Mouse (Mus musculus): Measurements from ENCODE around the gene Phf14. TPM values are rescaled to one million over a fixed set of nuclear protein-coding genes. Genes with fewer than 3 reads are reported as not detected.
"Not testable (repeated sequence)": the region's sequence is repeated elsewhere in the genome, so short reads cannot be mapped to it uniquely, and the experiment has no call there.

Phf14 gene
- 10 to 100 TPM; 20.7 to 21.3 TPM for total RNA-seq (2021)
- long read RNA-seq, experiment 1, partial matches to known transcripts = 3 of 11 reads
- long read RNA-seq, experiment 1, other reads (novel, unspliced or antisense) = 8 of 11 reads
- long read RNA-seq, experiment 2, full-length matches to known transcripts = 2 of 20 reads
- long read RNA-seq, experiment 2, partial matches to known transcripts = 10 of 20 reads
- long read RNA-seq, experiment 2, other reads (novel, unspliced or antisense) = 8 of 20 reads

DNA sequence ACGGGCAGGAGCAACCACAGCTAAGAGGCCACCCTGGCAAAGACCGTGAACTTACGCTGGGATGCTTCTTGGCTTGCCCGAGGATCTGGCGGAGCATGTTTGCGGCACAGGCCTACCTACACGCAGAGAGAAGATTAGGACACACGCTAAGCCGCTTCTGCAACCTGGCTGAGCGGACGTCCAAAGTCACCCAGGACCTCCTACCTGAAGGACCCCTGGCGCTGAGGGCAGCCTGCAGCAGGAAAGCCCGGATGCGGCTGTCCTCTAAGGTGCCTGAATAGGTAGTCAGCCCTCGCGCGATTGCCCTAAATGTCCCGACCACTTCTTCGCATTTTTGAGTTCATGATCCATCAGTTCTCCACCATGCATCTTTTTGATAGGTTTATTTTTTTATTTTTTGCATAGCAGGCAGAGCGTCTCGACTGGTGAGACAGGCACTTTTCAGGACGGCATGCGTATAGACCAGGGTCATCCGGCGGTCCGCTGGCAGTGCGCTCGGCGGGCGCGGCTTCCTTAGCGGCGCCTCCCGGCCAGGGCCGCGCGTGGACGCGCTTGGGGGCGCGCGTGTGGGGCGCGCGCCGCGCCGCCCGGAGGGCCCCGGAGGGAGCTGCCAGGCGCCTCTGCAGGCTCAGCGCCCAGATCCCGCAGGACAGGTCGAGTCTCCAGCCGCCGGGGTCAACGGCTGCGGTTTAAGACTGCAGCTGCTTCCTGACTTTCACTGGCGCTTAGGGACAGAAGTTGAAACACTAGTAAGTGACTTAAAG, at the start of gene Phf14, which contains the start of gene Ndufa4:
TSS of gene Phf14 (plus strand) at position 541 of the 764 bp plus-strand sequence.
TSS of gene Ndufa4 (minus strand) at position 229 of the 764 bp plus-strand sequence.
- peak; percentile 90 to 92 for DNase-seq
- intact Hi-C loops (cut with DNase I) = no loop called here

DNA sequence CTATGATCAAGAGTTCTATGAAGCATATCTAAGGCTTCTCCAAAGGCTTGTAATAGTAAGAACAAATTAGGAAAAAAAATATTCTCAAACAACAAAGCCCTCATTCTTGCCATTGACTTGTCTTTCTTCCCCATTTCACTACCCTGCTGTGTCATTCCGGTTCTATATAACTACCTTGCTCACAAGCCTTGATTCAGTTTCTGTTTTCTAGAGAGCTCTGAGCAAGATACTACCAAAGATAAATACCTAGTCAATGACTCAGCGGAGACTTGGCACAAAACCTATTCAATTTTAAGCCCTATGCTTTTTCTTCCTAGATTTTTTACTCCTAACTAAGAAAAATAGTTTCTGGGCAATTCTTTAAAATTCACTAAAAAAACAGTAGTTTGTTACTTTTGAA, 32.2 kb upstream of the Phf14 start:
- intact Hi-C loops (cut with DNase I); DNase-seq: not testable (repeated sequence)

DNA sequence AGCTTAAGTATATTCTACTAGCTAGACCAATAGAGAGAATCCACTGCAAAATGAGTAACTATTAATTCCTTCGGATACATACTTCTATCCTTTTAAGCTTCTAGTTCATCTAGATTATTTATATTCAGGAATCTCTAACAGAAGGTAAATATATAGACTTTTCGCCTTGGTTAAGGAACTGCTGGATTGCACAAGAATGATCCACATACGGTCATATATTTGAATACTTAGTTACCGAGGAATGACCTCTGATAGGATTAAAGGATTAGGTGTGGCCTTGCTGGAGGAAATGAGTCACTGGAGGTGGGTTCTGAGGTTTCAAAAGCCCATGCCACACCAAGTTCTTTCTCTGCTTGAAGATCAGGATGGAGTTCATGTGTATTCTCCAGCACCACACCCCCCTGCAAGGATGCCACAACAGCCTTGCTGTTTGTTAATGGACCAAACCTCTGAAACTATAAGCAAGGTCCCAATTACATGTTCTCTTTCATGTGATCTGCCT, 6.7 kb upstream of the Phf14 start:
- intact Hi-C loops (cut with DNase I) = no loop called here
- no peak for DNase-seq

DNA sequence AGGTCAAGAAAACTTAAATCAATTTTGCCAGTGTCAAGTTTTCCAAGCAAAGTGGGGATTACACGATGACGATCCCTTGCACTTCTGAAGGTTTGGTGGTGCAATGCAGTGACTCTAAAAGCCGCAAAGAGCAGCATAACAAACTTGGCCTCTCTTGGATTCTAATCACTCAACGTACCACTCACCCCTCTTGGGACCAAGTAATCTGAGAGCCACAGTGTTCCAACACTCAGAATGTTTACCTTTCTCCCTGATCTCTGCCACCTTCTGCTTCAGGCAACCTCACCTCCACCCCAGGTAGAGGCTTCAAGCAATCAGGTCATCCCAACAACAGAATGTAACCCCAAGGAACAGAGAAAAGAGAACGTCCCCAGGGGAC, 730 bp upstream of the Phf14 start:
- intact Hi-C loops (cut with DNase I) = no loop called here
- no peak for DNase-seq

DNA sequence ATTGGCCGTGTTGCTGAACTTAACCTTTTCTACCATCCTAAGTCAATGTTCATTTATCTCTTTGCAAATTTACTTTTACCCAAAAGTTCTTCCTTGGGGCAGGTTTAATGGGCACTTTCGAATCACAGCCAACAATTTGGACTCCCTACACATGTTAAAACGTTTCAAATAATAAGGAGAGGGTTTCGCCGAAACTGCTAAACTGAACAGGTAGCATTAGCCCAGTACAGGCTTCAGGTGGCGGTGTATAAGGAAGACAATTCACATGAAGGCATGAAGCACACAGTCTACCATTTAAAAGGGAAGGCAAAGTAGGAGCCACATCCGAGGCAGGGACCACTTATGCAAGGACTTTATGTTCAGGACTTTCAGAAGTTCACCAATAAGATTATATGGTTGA, 561 bp downstream of the Phf14 start:
- intact Hi-C loops (cut with DNase I) = no loop called here
- DNase-seq = no peak

DNA sequence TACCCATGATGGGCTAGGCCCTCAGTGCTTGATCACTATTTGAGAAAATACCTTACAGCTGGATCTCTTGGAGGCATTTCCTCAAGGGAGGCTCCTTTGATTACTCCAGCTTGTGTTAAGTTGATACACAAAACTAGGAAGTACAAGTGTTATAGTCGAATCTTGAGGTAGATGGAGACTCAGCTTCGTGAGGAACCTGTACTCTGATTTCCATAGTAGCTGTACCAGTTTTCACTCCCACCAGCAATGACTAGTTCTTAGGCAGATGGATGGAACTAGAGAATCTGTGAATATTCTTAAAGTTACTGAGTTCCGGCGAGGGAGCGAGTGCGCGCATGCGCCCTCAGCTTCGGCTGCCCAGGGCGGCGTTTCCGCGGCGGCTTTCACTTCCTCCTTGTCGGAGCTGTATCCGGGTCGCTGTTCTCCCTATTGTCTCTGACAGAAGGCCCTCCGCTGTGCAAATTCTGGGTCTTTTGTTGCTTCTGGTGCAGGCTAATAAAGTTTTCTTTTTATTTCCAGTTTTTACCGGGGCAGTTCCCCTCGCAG, 18.0 kb downstream of the Phf14 start:
- intact Hi-C loops (cut with DNase I) = no loop called here
- peak; percentile 72 to 77 for DNase-seq

DNA sequence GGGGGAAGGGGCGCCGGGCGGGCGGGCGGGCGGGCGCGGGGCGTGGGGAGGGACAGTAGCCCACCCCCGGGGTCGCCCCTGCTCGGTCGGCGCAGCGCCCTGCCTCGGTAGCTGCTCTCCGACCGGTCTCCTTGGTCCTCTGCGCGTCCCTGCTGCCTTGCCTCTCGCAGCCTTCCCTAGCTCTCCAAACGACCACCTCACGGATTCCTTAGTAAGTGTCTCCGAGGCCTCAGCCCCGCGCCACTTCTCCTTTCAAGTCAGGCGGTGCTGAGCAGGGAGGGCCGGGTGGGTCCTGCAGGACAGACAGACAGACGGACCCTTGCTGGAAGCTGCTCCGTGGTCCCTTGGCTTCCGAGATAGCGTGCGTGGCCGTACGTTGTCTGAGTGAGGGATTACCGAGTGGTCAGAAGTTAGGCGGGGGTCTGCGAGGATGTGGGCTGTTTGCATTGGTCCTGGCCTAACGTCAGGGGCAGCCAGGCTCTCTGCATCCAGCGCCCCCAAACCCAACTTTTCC, 18.5 kb downstream of the Phf14 start:
- intact Hi-C loops (cut with DNase I) = no loop called here
- peak in 1 of 2 experiments; percentile 32 for DNase-seq

DNA sequence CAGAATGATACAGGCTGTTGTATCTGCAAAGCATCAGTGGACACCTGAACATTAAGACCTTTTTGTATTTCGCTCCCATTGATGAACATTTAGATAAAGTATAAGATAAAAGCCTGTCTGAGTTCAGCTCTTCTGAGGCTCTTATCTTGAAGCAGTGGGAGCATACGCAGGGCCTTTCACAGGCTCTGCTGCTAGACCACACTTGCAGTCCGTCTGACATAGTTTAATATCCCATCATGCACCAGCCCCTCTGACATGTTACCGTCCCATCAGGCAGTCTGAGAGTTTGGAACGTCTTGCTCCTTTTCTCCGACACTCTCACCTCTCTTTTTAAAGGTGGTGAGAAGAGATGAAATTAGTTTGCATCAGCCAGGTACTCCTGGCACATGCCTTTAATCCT, 19.9 kb downstream of the Phf14 start:
- intact Hi-C loops (cut with DNase I) = no loop called here
- DNase-seq = no peak

DNA sequence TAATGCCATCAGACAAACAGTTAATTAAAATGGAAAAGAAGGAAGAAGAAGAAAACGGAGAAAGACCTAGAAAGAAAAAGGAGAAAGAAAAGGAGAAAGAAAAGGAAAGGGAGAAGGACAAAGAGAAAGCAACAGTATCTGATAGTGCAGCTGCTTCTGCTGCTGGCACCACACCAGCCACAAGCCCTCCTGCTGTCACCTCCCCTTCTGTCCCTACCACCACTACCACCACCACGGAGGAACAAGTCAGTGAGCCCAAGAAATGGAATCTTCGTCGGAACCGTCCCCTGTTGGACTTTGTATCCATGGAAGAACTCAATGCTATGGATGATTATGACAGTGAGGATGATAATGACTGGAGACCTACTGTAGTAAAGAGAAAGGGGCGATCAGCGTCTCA, 25.8 kb downstream of the Phf14 start:
- DNase-seq = no peak
- intact Hi-C loops (cut with DNase I) = no loop called here

DNA sequence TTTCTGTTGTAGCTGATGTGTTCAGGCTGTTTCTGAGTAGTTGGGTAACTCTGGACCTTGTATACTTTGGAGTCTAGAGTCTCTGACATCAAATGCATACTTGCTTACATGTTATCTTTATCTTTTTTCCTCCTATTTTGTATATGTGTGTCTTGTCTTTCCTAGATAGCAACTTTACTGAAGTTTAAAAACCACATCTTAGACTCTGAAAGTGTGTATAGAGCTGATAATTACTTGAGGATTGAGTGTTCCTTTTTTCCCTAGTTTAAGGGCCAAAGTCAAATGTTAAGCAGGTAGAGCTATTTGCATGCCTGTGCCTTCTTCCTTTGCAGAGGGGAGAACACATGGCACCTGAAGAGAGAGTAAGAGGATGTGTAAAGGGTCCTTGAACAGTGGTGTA, 33.3 kb downstream of the Phf14 start:
- intact Hi-C loops (cut with DNase I) = no loop called here
- DNase-seq = no peak

DNA sequence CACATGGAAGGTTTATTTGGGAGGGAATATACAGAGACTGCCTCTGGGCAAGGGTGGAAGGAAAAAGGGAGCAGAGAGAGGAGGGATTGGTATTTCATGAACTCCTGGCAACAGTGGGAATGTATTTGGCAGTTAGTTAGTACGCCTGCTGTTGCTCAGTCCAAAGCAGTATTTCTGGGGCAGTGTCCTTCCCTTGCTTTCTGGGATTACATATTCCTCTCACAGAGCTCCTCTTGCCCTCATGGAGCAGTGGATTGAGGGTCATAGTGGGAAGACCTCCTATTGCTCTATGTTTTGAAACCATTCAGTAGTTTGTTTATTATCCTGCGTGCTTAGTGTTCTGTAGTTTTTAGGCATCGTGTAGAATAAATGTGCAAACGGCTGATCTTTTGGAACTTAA, 34.5 kb downstream of the Phf14 start:
- DNase-seq = no peak
- intact Hi-C loops (cut with DNase I) = no loop called here

DNA sequence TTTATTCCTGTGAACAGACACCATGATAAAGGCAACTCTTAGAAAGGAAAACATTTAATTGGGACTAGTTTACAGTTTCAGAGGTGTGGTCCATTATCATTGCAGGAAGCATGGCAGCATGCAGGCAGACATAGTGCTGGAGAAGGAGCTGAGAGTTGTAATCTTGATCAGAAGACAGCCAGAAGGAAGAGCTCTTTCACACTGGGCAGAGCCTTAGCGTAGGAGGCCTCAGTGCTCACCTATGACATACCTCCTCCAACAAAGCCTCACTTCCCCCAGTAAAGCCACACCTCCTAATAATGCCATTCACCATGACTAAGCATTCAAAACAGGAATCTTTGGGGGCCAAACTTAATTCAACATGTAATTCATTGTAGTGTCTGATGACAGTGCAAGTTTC, 40.5 kb downstream of the Phf14 start:
- DNase-seq = no peak
- intact Hi-C loops (cut with DNase I) = no loop called here

DNA sequence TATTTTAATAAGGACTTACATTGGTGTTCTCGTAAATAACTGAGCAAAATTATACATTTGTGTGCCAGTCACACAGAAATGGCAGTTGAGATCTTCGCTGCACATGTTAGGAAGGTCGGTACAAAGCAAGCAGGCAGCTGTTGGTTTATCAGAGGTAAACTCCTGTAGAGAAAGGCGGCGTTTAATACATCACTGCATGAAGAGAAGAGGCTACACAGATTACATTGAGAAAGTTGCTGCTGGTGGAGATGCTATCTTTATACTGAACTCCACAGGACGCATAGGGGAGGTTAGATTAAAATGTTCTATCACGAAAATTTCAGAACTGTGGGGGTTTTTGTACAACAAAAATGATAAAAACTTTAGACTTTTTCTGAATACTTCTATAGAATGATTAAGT, 52.6 kb downstream of the Phf14 start:
- intact Hi-C loops (cut with DNase I) = no loop called here

DNA sequence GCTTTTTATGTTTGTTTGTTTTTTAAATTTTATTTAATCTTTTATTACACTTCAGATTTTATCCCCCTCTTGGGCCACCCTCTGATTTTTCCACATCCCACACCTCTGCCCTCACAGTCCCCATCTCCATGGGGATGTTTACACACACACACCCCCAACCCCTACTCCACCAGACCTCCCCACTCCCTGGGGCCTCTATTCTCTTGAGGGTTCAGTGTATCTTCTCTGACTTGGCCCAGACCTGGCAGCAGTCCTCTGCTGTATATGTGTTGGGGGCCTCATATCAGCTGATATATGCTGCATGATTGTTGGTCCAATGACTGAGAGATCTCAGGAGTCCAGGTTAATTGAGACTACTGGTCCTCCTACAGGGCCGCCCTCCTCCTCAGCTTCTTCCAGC, 86.2 kb downstream of the Phf14 start:
- no peak for DNase-seq
- intact Hi-C loops (cut with DNase I) = no loop called here

More for the DNA sequence above, 52.6 kb downstream of the Phf14 start:
- no peak for DNase-seq

DNA sequence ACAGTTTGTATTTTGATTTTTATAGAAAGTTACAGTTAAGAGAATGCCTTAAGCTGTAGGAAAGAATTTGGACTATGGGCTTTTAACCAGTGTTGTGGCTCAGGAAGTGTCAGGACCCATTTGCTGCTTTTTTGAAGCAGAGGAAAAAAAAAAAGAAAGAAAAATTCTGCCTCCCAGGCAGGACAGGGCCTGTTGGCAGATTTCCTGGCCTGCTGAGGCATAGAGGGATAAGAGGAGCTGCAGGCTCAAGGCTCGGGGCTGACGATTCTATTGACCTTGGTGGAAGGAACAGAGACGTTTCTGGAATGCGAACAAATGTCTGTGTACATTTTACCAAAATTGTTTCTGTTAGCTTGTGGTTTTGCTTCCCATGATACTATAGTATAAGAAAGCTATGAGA, 91.0 kb downstream of the Phf14 start:
- no peak for DNase-seq
- intact Hi-C loops (cut with DNase I) = no loop called here

DNA sequence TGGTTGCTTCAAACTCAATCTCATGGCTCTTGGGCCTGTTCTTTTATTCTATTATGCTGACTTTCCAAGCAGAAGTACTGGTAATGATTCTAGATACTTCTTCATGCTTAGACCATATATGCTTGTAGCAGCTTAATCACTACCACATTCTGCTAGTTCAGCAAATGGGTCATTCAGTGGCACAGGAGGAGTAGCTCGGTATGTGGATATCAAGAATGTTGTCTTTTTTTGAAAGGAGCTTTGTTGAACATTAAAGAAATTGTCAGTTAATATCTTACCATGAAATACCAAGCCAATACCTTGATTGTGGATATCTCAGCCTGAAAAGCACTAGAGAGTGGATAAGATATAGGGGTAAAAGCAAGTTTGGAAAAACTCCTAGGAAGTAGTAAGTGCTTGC, 91.9 kb downstream of the Phf14 start:
- DNase-seq = no peak
- intact Hi-C loops (cut with DNase I) = no loop called here

DNA sequence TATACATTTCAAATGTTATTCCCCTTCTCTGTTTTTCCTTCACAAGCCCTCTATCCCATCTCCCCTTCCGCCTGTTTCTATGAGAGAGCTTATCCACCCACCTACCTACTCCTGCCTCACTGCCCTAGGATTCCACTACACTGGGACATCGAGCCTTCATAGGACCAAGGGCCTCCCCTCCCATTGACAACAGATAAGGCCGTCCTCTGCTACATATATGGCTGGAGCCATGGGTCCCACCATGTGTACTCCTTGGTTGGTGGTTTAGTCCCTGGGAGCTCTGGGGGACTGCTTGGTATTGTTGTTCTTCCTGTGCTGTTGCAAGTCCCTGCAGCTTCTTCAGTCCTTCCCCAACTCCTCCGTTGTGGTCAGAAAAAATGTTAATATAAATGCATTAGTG, 97.8 kb downstream of the Phf14 start:
- DNase-seq = no peak
- intact Hi-C loops (cut with DNase I) = no loop called here

DNA sequence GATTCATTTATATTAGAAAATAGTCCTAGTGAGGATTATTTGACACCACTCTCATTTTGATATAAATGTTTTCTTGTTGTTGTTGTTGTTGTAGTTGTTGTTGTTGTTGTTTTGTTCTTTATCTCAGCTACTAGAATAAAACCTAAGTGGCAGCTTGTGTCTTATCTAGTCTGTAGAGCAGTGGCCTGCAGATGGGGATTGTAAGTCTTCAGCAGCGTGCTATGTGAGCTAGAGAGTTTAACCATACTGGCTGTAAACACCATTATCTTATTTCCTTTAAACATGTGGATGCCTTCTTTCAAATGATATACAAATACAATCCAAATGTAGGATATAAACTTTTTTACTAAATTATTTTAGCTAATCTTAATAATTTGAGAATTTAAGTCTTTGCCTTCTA, 98.4 kb downstream of the Phf14 start:
- intact Hi-C loops (cut with DNase I) = no loop called here
- DNase-seq = no peak

DNA sequence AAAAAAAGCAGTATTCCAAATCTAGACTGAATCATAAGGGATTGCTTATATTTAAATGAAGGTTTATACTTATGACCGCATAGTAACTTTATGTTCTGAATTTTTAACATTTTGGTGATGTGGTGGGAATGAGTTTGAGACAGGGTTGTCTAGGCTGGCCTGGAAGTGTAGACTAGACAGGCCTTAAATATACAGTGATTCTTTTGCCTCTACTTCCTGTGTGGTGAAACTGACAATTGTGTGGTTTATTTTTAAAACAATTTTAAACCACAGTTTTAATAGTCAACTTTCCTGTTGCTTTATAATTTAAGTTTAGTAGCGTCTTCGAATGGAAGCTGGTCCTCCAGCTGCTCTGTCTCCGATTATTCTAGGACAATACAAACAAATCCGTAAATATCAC, 104.5 kb downstream of the Phf14 start:
- DNase-seq = no peak
- intact Hi-C loops (cut with DNase I) = no loop called here

DNA sequence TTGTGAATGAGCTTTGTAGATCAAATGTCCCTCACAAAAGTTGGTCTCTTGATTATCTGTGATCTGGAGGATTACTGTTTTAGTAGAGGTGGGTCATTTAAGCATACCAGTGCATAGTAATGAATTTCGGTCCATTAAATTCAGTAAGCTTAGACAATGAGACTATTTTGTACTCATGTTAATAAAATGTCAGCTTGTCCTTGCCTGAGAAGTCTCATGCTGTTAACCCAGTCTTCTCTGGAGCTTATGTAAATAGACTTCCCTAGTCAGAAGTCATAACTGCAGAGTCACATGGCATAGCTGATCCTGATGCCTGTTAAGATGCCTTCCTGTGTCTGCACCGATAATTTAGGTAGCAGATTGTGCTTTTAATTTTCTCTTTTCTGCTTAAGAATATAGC, 106.4 kb downstream of the Phf14 start:
- intact Hi-C loops (cut with DNase I) = no loop called here
- no peak for DNase-seq

DNA sequence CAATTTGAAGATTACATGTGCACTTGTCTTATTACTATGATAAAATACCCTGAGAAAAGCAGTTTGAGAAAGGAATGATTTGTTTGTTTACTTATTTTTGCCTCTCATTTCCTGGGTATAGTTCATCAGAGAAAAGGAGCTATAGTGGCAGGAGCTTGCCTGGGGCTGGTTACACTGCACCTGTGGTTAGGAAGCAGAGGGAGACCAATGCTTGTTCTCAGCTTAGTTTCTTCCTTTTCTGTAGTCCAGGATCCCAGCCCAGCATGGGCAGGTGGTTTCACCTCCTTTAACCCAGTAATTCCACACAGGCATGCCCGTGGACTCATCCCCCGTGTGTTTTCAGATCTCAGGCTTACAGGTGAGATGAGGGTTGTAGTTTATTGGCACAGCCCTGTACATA, 107.1 kb downstream of the Phf14 start:
- intact Hi-C loops (cut with DNase I) = no loop called here
- DNase-seq = no peak

DNA sequence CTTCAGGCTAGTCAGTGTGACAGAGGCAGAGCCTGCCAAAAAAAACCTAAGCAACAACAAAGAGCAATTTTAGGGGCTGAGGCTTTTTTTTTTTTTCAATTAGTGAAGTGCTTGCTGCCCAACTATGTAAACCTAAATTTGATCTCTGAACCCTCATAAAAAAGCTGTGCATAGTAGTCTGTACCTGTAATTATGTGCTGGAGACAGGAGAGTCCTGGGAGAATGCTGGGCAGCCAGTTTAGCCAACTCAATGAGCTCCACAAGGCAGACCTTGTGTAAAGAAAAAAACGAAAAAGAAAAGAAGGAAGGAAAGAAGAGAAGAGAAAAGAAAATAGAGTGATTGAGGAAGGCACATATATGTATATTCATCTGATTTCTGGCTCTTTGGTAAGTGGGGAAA, 112.1 kb downstream of the Phf14 start:
- no peak for DNase-seq
- intact Hi-C loops (cut with DNase I) = no loop called here

Data from gastrocnemius, postnatal 36 days (tissue).